Mouse (Mus musculus): ENCODE data around the gene Adprm. TPM values are rescaled to one million over a fixed set of nuclear protein-coding genes. Genes with fewer than 3 reads are reported as not detected.

Gene Adprm
- total and polyA plus RNA-seq, 2 experiments from 2014 or later, result 15.6 to 29.5 TPM

- Histone ChIP-seq H3K27ac (no peak within 1 kb of the TSS), H3K9ac (replicated peaks; ENCODE audit: low read length) (no peak within 1 kb of the TSS), H3K4me2 (ENCODE audit: low read depth, low read length) (no peak within 1 kb of the TSS), H3K27me3 (ENCODE audit: insufficient read depth, low read length) (peaks cover 3% of the 10 kb centered on the region; the same call in 1 of the 2 replicates), H3K4me1 (ENCODE audit: insufficient read depth, low read length) (0 out of 2 replicates have a peak, but pooled peaks cover 5% of the 10 kb centered on the region), H3K4me3 (ENCODE audit: low read length) (no peak within 1 kb of the TSS), H3K9me3 (ENCODE audit: low read length) (no peaks in the 10 kb centered on the region), H3K36me3 (ENCODE audit: insufficient read depth, low read length) (no peaks in the 10 kb centered on the region)
- WGBS, result 86% methylated on average over 5 of the region's 5 CpGs
- DNase-seq (ENCODE audit: low spot score) (no peak), ATAC-seq (no peak)
- no peak for TF ChIP-seq CTCF (IDR thresholded peaks at IDR 0.05; ENCODE audit: low read depth)
These were observed 25.6 kb upstream of the Adprm start, which contains the start of gene Myh3 for GRCm38 (mm10) chr11:67078000-67078399. Gene Myh3 (plus strand): TSS chr11:67078300.

- 43% methylated on average over 3 of the region's 3 CpGs for WGBS
- no peaks in the 10 kb centered on the region for H3K9me3 ChIP-seq (ENCODE audit: low read length)
- no peak overlapping the region for H3K9ac ChIP-seq (replicated peaks; ENCODE audit: low read length)
- H3K4me1 ChIP-seq (ENCODE audit: insufficient read depth, low read length), result 0 out of 2 replicates have a peak, but pooled peaks cover 5% of the 10 kb centered on the region
- H3K4me2 ChIP-seq (ENCODE audit: low read depth, low read length), result no peak overlapping the region
- no peak for TF ChIP-seq CTCF (IDR thresholded peaks at IDR 0.05; ENCODE audit: low read depth)
- ATAC-seq (no peak), DNase-seq (ENCODE audit: low spot score) (peak; percentile 62)
- no peaks in the 10 kb centered on the region for H3K27me3 ChIP-seq (ENCODE audit: insufficient read depth, low read length)
- no peaks in the 10 kb centered on the region for H3K36me3 ChIP-seq (ENCODE audit: insufficient read depth, low read length)
- no peak overlapping the region for H3K27ac ChIP-seq
- no peak overlapping the region for H3K4me3 ChIP-seq (ENCODE audit: low read length)
These were observed 25.0 kb upstream of the Adprm start for GRCm38 (mm10) chr11:67077435-67077834.

- Histone ChIP-seq H3K27ac (no peak overlapping the region), H3K4me1 (ENCODE audit: insufficient read depth, low read length) (0 out of 2 replicates have a peak, but pooled peaks cover 5% of the 10 kb centered on the region), H3K36me3 (ENCODE audit: insufficient read depth, low read length) (no peaks in the 10 kb centered on the region), H3K4me3 (ENCODE audit: low read length) (no peak overlapping the region), H3K4me2 (ENCODE audit: low read depth, low read length) (no peak overlapping the region), H3K9me3 (ENCODE audit: low read length) (no peaks in the 10 kb centered on the region), H3K9ac (replicated peaks; ENCODE audit: low read length) (no peak overlapping the region), H3K27me3 (ENCODE audit: insufficient read depth, low read length) (no peaks in the 10 kb centered on the region)
- 85% methylated on average over 5 of the region's 5 CpGs for WGBS
- DNase-seq (ENCODE audit: low spot score) (no peak), ATAC-seq (no peak)
- TF ChIP-seq CTCF (IDR thresholded peaks at IDR 0.05; ENCODE audit: low read depth), result no peak
These were observed 24.4 kb upstream of the Adprm start for GRCm38 (mm10) chr11:67076781-67077180.

GRCm38 (mm10) chr11:67075036-67075435 is 22.6 kb upstream of the Adprm start:
- TF ChIP-seq CTCF (IDR thresholded peaks at IDR 0.05; ENCODE audit: low read depth), result no peak
- H3K9ac ChIP-seq (replicated peaks; ENCODE audit: low read length), result no peak overlapping the region
- H3K27ac ChIP-seq, result 0 out of 2 replicates have a peak overlapping the region, but pooled peaks have one; percentile 11
- no peaks in the 10 kb centered on the region for H3K9me3 ChIP-seq (ENCODE audit: low read length)
- DNase-seq (ENCODE audit: low spot score), result peak; percentile 21
- no peak overlapping the region for H3K4me3 ChIP-seq (ENCODE audit: low read length)
- no peak for ATAC-seq
- 35% methylated on average over 3 of the region's 3 CpGs for WGBS
- no peaks in the 10 kb centered on the region for H3K27me3 ChIP-seq (ENCODE audit: insufficient read depth, low read length)
- H3K4me2 ChIP-seq (ENCODE audit: low read depth, low read length), result no peak overlapping the region
- 0 out of 2 replicates have a peak, but pooled peaks cover 5% of the 10 kb centered on the region for H3K4me1 ChIP-seq (ENCODE audit: insufficient read depth, low read length)
- no peaks in the 10 kb centered on the region for H3K36me3 ChIP-seq (ENCODE audit: insufficient read depth, low read length)

- H3K36me3 ChIP-seq (ENCODE audit: insufficient read depth, low read length), result no peaks in the 10 kb centered on the region
- no peaks in the 10 kb centered on the region for H3K27me3 ChIP-seq (ENCODE audit: insufficient read depth, low read length)
- ATAC-seq (0 out of 2 replicates have a peak, but pooled peaks have one; percentile 27), DNase-seq (ENCODE audit: low spot score) (peak; percentile 55)
- no peak overlapping the region for H3K4me2 ChIP-seq (ENCODE audit: low read depth, low read length)
- H3K27ac ChIP-seq, result no peak overlapping the region
- no peak overlapping the region for H3K4me3 ChIP-seq (ENCODE audit: low read length)
- WGBS, result 47% methylated on average over 15 of the region's 15 CpGs
- H3K4me1 ChIP-seq (ENCODE audit: insufficient read depth, low read length), result no peaks in the 10 kb centered on the region
- no peak for TF ChIP-seq CTCF (IDR thresholded peaks at IDR 0.05; ENCODE audit: low read depth)
- H3K9ac ChIP-seq (replicated peaks; ENCODE audit: low read length), result no peak overlapping the region
- H3K9me3 ChIP-seq (ENCODE audit: low read length), result no peaks in the 10 kb centered on the region
These were observed 20.3 kb upstream of the Adprm start for GRCm38 (mm10) chr11:67072615-67073130.

GRCm38 (mm10) chr11:67067741-67068140 is 15.3 kb upstream of the Adprm start:
- Histone ChIP-seq H3K9ac (replicated peaks; ENCODE audit: low read length) (no peak overlapping the region), H3K4me3 (ENCODE audit: low read length) (no peak overlapping the region), H3K27me3 (ENCODE audit: insufficient read depth, low read length) (no peaks in the 10 kb centered on the region), H3K27ac (no peak overlapping the region), H3K4me2 (ENCODE audit: low read depth, low read length) (no peak overlapping the region), H3K4me1 (ENCODE audit: insufficient read depth, low read length) (no peaks in the 10 kb centered on the region), H3K36me3 (ENCODE audit: insufficient read depth, low read length) (peaks cover 31% of the 10 kb centered on the region), H3K9me3 (ENCODE audit: low read length) (no peaks in the 10 kb centered on the region)
- 85% methylated on average over 3 of the region's 3 CpGs for WGBS
- DNase-seq (ENCODE audit: low spot score) (no peak), ATAC-seq (no peak)
- no peak for TF ChIP-seq CTCF (IDR thresholded peaks at IDR 0.05; ENCODE audit: low read depth)

GRCm38 (mm10) chr11:67062726-67063125 is 10.3 kb upstream of the Adprm start:
- Histone ChIP-seq H3K36me3 (ENCODE audit: insufficient read depth, low read length) (peaks cover 66% of the 10 kb centered on the region), H3K4me2 (ENCODE audit: low read depth, low read length) (no peak overlapping the region), H3K27me3 (ENCODE audit: insufficient read depth, low read length) (no peaks in the 10 kb centered on the region), H3K9me3 (ENCODE audit: low read length) (no peaks in the 10 kb centered on the region), H3K9ac (replicated peaks; ENCODE audit: low read length) (no peak overlapping the region), H3K4me3 (ENCODE audit: low read length) (no peak overlapping the region), H3K27ac (no peak overlapping the region), H3K4me1 (ENCODE audit: insufficient read depth, low read length) (no peaks in the 10 kb centered on the region)
- ATAC-seq (no peak), DNase-seq (ENCODE audit: low spot score) (no peak)
- no peak for TF ChIP-seq CTCF (IDR thresholded peaks at IDR 0.05; ENCODE audit: low read depth)
- WGBS, result 92% methylated on average over 3 of the region's 3 CpGs

Measured in hindbrain, postnatal 0 days (tissue).